Mouse (Mus musculus): ENCODE data around the gene Gm10130.
"Not testable (repeated sequence)": the region's sequence is repeated elsewhere in the genome, so short reads cannot be mapped to it uniquely, and the experiment has no call there.

Gene Gm10130

GRCm38 (mm10) chr2:150323402-150323801 lies at the start of gene Gm10130:
Gene Gm10130, plus strand, starts transcription at chr2:150323702.
- no peak for DNase-seq

GRCm38 (mm10) chr2:150293669-150294068 lies 29.8 kb upstream of the Gm10130 start:
- no peak for DNase-seq

- no peak for DNase-seq
Measured at GRCm38 (mm10) chr2:150299096-150299495, 24.4 kb upstream of the Gm10130 start.

GRCm38 (mm10) chr2:150307183-150307773 lies 16.2 kb upstream of the Gm10130 start:
- no peak for DNase-seq

GRCm38 (mm10) chr2:150310952-150311884 lies 12.3 kb upstream of the Gm10130 start:
- peak; percentile 95 to 96 for DNase-seq

- no peak for DNase-seq
Measured at GRCm38 (mm10) chr2:150316140-150316539, 7.4 kb upstream of the Gm10130 start.

- DNase-seq = no peak
Measured at GRCm38 (mm10) chr2:150318973-150319372, 4.5 kb upstream of the Gm10130 start.

- not testable (repeated sequence) for DNase-seq
Measured at GRCm38 (mm10) chr2:150357136-150357535, 33.6 kb downstream of the Gm10130 start.

GRCm38 (mm10) chr2:150362113-150362877 lies 38.8 kb downstream of the Gm10130 start, which contains the start of gene 3300002I08Rik:
Gene 3300002I08Rik, minus strand, starts transcription at chr2:150362765.
- DNase-seq = peak; percentile 93 to 94

GRCm38 (mm10) chr2:150362878-150363229 lies 39.4 kb downstream of the Gm10130 start:
- no peak for DNase-seq

- DNase-seq = not testable (repeated sequence)
Measured at GRCm38 (mm10) chr2:150385553-150386106, 62.1 kb downstream of the Gm10130 start.

- DNase-seq = no peak
Measured at GRCm38 (mm10) chr2:150390198-150390597, 66.7 kb downstream of the Gm10130 start.

GRCm38 (mm10) chr2:150412146-150412545 lies 88.6 kb downstream of the Gm10130 start:
- not testable (repeated sequence) for DNase-seq
